Mouse (Mus musculus): ENCODE measurements at regions not wholly inside any gene's neighbourhood (a gene's known extent, or its start where the extent isn't known, plus 50 kb on each side); places are given as distances from the start of the nearest gene placed in this dataset.
A peak's percentile ranks its signal among the peaks of the same experiment; 100 is the strongest.

GRCm38 (mm10) chr13:34498910-34499309 lies 153.9 kb upstream of the Slc22a23 start:
- Histone ChIP-seq H3K9me3 (ENCODE audit: control insufficient read depth, low read length) (no peaks in the 10 kb centered on the region), H3K4me2 (replicated peaks; ENCODE audit: low read depth) (no peak overlapping the region), H3K27me3 (ENCODE audit: control insufficient read depth, insufficient read depth, low read length) (no peaks in the 10 kb centered on the region), H3K27ac (replicated peaks) (no peak overlapping the region), H3K9ac (ENCODE audit: low read length) (no peak overlapping the region), H3K36me3 (ENCODE audit: control insufficient read depth, insufficient read depth, low read length) (no peaks in the 10 kb centered on the region), H3K4me3 (ENCODE audit: low read depth, low read length) (no peak overlapping the region), H3K4me1 (replicated peaks; ENCODE audit: control insufficient read depth, insufficient read depth) (no peaks in the 10 kb centered on the region)
- 100% methylated on average over 2 of the region's 2 CpGs for WGBS
- ATAC-seq (ENCODE audit: low FRiP score, low TSS enrichment) (no peak), DNase-seq (ENCODE audit: low spot score) (no peak)
- no peak for TF ChIP-seq CTCF (IDR thresholded peaks at IDR 0.05; ENCODE audit: low read depth)

- 74% methylated on average over 3 of the region's 3 CpGs for WGBS
- no peak overlapping the region for H3K4me2 ChIP-seq (replicated peaks; ENCODE audit: low read depth)
- no peak overlapping the region for H3K9ac ChIP-seq (ENCODE audit: low read length)
- no peak for TF ChIP-seq EP300 (optimal IDR thresholded peaks at IDR 0.05)
- no peak for TF ChIP-seq CTCF (IDR thresholded peaks at IDR 0.05; ENCODE audit: low read depth)
- no peaks in the 10 kb centered on the region for H3K9me3 ChIP-seq (ENCODE audit: control insufficient read depth, low read length)
- no peak overlapping the region for H3K4me3 ChIP-seq (ENCODE audit: low read depth, low read length)
- no peaks in the 10 kb centered on the region for H3K27me3 ChIP-seq (ENCODE audit: control insufficient read depth, insufficient read depth, low read length)
- H3K27ac ChIP-seq (replicated peaks), result no peak overlapping the region
- no peaks in the 10 kb centered on the region for H3K4me1 ChIP-seq (replicated peaks; ENCODE audit: control insufficient read depth, insufficient read depth)
- ATAC-seq (ENCODE audit: low FRiP score, low TSS enrichment), result no peak
- no peak for DNase-seq (ENCODE audit: low spot score)
- no peaks in the 10 kb centered on the region for H3K36me3 ChIP-seq (ENCODE audit: control insufficient read depth, insufficient read depth, low read length)
These were observed 152.7 kb upstream of the Slc22a23 start for GRCm38 (mm10) chr13:34497667-34498066.

GRCm38 (mm10) chr13:34484831-34485230 lies 139.8 kb upstream of the Slc22a23 start:
- no peak overlapping the region for H3K27ac ChIP-seq (replicated peaks)
- WGBS, result 82% methylated on average over 1 of the region's 1 CpGs
- no peaks in the 10 kb centered on the region for H3K4me1 ChIP-seq (replicated peaks; ENCODE audit: control insufficient read depth, insufficient read depth)
- no peaks in the 10 kb centered on the region for H3K9me3 ChIP-seq (ENCODE audit: control insufficient read depth, low read length)
- TF ChIP-seq EP300 (optimal IDR thresholded peaks at IDR 0.05) (no peak), CTCF (IDR thresholded peaks at IDR 0.05; ENCODE audit: low read depth) (no peak)
- H3K36me3 ChIP-seq (ENCODE audit: control insufficient read depth, insufficient read depth, low read length), result no peaks in the 10 kb centered on the region
- no peak overlapping the region for H3K4me3 ChIP-seq (ENCODE audit: low read depth, low read length)
- no peak for DNase-seq (ENCODE audit: low spot score)
- no peak for ATAC-seq (ENCODE audit: low FRiP score, low TSS enrichment)
- no peaks in the 10 kb centered on the region for H3K27me3 ChIP-seq (ENCODE audit: control insufficient read depth, insufficient read depth, low read length)
- H3K4me2 ChIP-seq (replicated peaks; ENCODE audit: low read depth), result no peak overlapping the region
- H3K9ac ChIP-seq (ENCODE audit: low read length), result no peak overlapping the region

- ATAC-seq (ENCODE audit: low FRiP score, low TSS enrichment) (no peak), DNase-seq (ENCODE audit: low spot score) (no peak)
- no peaks in the 10 kb centered on the region for H3K9me3 ChIP-seq (ENCODE audit: control insufficient read depth, low read length)
- H3K4me3 ChIP-seq (ENCODE audit: low read depth, low read length), result no peak overlapping the region
- H3K9ac ChIP-seq (ENCODE audit: low read length), result no peak overlapping the region
- no peaks in the 10 kb centered on the region for H3K36me3 ChIP-seq (ENCODE audit: control insufficient read depth, insufficient read depth, low read length)
- no peaks in the 10 kb centered on the region for H3K27me3 ChIP-seq (ENCODE audit: control insufficient read depth, insufficient read depth, low read length)
- H3K4me2 ChIP-seq (replicated peaks; ENCODE audit: low read depth), result no peak overlapping the region
- WGBS, result 74% methylated on average over 10 of the region's 10 CpGs
- TF ChIP-seq EP300 (optimal IDR thresholded peaks at IDR 0.05) (no peak), CTCF (IDR thresholded peaks at IDR 0.05; ENCODE audit: low read depth) (no peak)
- H3K4me1 ChIP-seq (replicated peaks; ENCODE audit: control insufficient read depth, insufficient read depth), result no peaks in the 10 kb centered on the region
- H3K27ac ChIP-seq (replicated peaks), result no peak overlapping the region
These were observed 136.5 kb upstream of the Slc22a23 start for GRCm38 (mm10) chr13:34481461-34481860.

GRCm38 (mm10) chr13:34470410-34470809 lies 125.4 kb upstream of the Slc22a23 start:
- Histone ChIP-seq H3K27ac (replicated peaks) (no peak overlapping the region), H3K4me3 (ENCODE audit: low read depth, low read length) (no peak overlapping the region), H3K4me1 (replicated peaks; ENCODE audit: control insufficient read depth, insufficient read depth) (no peaks in the 10 kb centered on the region), H3K4me2 (replicated peaks; ENCODE audit: low read depth) (no peak overlapping the region), H3K9ac (ENCODE audit: low read length) (no peak overlapping the region), H3K9me3 (ENCODE audit: control insufficient read depth, low read length) (no peaks in the 10 kb centered on the region), H3K27me3 (ENCODE audit: control insufficient read depth, insufficient read depth, low read length) (no peaks in the 10 kb centered on the region), H3K36me3 (ENCODE audit: control insufficient read depth, insufficient read depth, low read length) (no peaks in the 10 kb centered on the region)
- no peak for TF ChIP-seq EP300 (optimal IDR thresholded peaks at IDR 0.05)
- peak; percentile 47 for TF ChIP-seq CTCF (IDR thresholded peaks at IDR 0.05; ENCODE audit: low read depth)
- no peak for DNase-seq (ENCODE audit: low spot score)
- ATAC-seq (ENCODE audit: low FRiP score, low TSS enrichment), result no peak
- WGBS, result 70% methylated on average over 1 of the region's 1 CpGs

- no peaks in the 10 kb centered on the region for H3K4me1 ChIP-seq (replicated peaks; ENCODE audit: control insufficient read depth, insufficient read depth)
- H3K9me3 ChIP-seq (ENCODE audit: control insufficient read depth, low read length), result no peaks in the 10 kb centered on the region
- no peak overlapping the region for H3K4me3 ChIP-seq (ENCODE audit: low read depth, low read length)
- no peak overlapping the region for H3K27ac ChIP-seq (replicated peaks)
- ATAC-seq (ENCODE audit: low FRiP score, low TSS enrichment) (no peak), DNase-seq (ENCODE audit: low spot score) (no peak)
- no peaks in the 10 kb centered on the region for H3K27me3 ChIP-seq (ENCODE audit: control insufficient read depth, insufficient read depth, low read length)
- H3K4me2 ChIP-seq (replicated peaks; ENCODE audit: low read depth), result no peak overlapping the region
- no peak overlapping the region for H3K9ac ChIP-seq (ENCODE audit: low read length)
- TF ChIP-seq CTCF (IDR thresholded peaks at IDR 0.05; ENCODE audit: low read depth), result no peak
- no peak for TF ChIP-seq EP300 (optimal IDR thresholded peaks at IDR 0.05)
- no peaks in the 10 kb centered on the region for H3K36me3 ChIP-seq (ENCODE audit: control insufficient read depth, insufficient read depth, low read length)
- WGBS, result 65% methylated on average over 5 of the region's 5 CpGs
These were observed 124.6 kb upstream of the Slc22a23 start for GRCm38 (mm10) chr13:34469568-34469967.

Data from stomach, postnatal 0 days (tissue).